Mouse (Mus musculus) natural killer cell, adult 2 months (primary cell): ENCODE results near the gene Eif4enif1.
A peak's percentile ranks its signal among the peaks of the same experiment; 100 is the strongest.

Experiments used
- DNase-seq, 2 experiments: peaks; one replicate each; pipeline ENCODE4 v3.0.0; 2022; ENCODE audit warnings: low spot score in 2 of 2

Gene Eif4enif1

DNA sequence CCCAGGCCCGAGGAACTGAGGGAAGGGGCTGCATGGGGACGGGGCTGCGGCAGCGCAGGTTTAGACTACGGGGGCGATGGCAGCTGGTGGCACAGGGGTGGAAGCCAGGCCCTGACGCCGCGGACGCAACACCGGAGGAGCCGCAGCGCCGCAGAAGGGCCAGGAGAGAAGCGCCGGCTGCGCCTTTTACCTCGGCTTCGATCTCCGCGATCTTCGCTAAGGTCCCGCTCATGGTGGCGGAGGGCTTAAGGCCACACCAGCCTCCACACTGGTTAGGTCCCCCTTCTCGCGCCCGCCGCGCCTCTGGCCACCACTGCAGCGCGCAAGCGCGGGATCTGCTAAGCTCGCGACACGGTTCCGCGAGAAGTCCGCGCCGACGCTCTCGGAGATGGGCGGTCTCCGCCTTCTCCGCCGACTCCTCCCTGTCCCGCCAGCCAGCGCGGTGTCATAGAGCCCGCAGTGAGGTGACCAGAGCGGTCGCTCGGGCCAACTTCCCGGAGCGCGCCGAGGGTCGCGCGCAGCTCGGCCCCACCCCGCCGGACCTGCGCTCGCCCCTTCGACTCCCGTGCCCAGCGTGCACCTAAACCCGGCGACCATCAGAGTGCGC, 64.0 kb downstream of the Eif4enif1 start, which contains the start of gene Drg1:
TSS of gene Drg1 (minus strand) at position 337 of the 607 bp plus-strand sequence.
- DNase-seq, result peak; percentile 90 to 91

DNA sequence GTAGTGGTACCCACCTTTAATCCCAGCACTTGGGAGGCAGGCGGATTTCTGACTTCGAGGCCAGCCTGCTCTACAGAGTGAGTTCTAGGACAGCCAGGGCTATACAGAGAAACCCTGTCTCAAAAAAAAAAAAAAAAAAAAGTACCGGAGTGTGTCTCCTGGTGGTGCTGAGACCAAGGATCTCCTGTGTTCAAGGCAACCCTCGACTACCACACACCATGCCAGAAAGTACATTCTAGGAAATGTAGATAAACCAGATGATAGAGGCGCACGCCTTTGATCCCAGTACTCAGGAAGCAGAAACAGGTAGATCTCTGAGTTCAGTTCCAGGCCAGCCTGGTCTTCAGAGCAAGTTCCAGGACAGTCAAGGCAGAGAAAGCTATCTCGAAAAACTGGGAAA, 64.9 kb downstream of the Eif4enif1 start:
- DNase-seq, result no peak

DNA sequence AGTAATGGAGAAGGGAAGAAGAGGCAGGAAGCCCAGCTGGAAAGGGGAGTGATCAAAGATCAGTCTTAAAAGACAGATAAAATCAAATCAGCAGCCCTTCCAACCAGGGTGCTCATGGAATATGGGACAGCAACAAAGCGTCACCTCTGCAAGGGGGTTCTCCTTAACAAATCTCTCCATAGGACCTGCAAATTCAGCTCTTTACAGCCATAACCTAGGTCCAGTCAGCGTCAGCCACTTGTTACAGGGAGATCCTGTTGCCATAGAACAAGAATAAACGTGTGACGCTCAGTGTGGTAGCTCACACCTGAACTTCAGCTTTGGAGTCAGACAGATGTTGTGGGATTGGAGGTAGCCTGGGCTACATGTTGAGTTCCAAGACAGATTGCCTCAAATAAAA, 67.0 kb downstream of the Eif4enif1 start:
- DNase-seq, result no peak

DNA sequence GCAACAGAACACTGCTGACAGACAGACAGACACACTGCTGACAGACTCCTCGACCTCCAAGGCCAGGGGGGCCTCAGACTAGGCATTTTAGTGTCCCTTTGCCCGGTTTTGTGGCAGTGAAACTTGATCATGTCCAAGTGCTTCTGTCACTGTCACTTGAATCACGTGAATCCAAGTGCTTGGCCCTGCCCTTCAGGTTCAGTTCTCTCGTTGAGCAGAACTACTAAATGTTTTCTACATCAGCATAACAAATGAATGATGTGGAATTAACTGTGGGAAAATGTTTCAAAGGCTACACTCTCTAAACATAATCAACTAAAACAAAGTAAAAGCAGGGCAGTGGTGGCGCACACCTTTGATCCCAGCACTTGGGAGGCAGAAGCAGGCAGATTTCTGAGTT, 76.2 kb downstream of the Eif4enif1 start:
- no peak for DNase-seq

DNA sequence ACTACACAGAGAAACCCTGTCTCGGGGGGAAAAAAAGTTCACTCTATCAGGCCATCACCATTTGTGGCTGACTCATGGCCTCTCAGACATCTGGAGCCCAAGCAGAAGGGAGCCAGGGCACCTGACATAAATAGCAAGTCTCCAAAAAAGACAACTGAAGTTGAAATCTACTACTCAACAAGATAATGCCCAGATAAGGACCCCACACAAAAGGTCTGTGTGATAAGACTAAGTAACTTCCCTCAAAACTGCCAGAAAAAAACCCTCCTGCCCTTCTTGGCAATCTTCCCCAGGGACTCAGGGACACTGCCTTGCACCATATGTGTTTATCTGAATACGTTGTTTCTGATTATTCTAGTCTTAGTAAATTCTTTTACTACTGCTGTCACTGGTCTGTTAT, 77.5 kb downstream of the Eif4enif1 start:
- DNase-seq, result no peak

DNA sequence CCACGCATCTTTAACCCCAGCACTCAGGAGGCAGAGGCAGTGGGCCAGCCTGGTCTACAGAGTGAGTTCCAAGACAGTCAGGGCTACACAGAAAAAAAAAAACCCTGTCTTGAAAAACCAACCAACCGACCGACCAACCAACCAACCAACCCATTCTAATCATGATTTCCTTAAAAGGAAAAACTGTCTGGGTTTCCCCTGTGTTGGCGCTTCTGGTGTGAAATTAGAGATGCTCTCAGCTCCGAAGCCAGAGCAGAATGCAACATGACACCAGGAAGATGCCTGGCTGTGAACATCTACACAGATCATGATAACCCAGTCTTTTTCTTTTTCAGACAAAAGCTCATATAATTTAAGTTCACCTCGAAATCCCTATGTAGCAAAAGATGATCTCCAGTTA, 80.7 kb downstream of the Eif4enif1 start:
- DNase-seq, result no peak

DNA sequence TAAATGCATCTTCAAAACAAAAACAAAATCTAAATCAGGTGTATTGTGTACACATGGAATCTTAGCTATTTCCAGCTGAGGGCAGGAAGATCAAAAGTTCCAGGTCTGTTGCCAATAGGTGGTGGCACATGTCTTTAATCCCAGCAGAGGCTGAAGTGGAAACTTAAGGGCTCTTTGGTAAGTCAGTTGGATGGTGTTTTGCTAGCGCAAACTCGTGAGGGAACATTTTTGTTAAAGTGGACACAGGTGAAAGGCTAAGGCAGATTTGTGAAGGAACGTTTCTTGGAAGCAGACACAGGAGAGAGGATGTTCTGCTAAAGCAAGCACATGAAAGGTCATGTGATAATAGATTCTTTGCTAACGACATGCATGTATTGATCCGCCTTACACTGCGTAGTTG, 81.5 kb downstream of the Eif4enif1 start:
- DNase-seq, result no peak

DNA sequence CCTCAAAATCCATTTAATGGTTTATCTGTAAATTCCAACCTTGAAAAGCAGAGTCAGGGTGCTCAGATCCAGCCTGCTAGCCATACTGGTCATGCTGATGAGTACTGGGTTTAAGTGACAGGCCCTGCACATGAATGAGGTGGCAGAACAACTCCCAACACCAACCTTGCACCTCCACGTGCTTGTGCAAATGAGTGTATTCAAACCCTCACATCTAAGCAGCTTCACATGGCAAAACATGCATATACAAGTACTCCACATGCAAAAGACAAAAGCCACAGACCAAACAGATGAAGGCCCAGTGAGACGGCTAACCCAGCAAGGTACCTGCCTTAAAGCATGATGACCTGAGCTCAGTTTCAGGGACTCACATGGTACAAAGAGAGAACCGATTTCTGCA, 83.7 kb downstream of the Eif4enif1 start:
- no peak for DNase-seq

DNA sequence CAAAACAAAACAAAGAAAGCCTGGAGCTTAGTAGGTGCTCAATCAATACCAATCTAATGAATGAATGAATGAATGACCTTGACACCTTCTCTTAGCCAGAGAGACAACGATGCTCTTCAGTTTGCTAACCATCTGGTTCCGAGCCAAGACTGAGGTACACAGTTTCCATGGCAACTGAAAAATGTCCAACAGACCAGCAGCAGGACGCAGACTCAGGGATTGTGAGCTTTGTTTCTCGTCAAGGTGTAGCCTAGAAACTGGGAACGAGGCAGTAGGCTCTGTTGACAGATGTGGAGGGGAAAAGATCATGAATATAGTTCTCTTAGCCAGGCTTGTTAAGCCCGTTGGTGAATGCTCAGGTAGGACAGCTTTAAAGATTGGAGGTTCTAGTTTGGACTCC, 84.9 kb downstream of the Eif4enif1 start:
- DNase-seq, result no peak

DNA sequence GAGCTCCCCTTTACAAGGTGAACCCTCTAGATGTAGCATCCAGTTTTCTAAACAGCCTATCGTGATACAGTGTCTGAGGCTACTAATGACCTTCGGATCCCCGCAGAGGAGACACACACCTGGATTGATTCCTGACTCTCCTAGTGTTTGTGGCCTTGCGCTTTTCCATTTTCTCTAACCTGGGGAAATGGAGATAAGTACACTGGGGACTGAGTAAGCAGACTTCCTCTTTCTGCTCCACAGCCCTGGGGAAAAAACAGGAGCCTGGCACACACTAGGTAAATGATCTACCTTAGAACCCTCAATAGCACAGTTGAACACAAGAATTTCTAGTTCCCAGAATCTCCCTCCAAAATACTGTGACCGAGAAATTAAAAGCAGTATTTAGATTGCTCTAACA, 85.7 kb downstream of the Eif4enif1 start:
- DNase-seq, result no peak

DNA sequence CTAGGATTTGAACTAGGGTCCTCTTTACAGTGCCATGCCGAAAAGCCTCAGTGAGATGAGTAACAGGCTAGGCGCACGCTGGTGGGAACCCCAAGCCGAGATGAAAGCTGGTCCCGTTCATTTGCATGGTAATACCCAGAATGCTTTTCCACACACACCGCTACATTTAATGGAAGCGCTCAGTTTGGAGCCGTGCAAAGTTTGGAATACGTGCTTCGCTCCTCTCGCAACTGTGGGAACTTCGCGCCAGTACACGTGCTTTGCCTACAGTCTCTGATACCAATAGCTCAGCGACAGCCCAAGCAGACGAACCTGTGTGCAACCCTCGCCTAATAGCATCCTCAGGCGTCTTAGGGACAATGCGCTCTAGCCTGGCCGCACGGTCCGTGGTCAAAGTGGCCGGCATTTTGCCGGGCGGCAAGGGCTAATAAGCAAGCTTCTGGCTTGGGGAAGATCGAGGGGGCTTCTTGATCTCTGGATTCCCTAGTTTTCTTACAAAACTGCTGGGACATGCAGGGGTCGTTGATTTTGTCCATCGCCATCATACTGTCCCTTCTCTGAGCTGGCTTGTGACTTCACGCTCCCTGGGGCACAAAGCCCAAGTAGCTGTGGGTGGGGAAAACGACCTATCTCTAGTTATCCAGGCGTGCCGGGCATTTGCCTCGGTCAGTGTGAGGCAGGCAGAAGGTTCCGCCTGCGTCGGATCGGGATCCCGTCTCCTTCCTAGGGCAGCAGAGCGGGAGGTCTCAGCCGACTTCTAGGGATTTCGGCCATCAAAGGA, 86.5 kb downstream of the Eif4enif1 start, which contains the start of gene Patz1:
TSS of gene Patz1 (plus strand) at position 354 of the 781 bp plus-strand sequence.
- DNase-seq, result peak; percentile 9 to 22

DNA sequence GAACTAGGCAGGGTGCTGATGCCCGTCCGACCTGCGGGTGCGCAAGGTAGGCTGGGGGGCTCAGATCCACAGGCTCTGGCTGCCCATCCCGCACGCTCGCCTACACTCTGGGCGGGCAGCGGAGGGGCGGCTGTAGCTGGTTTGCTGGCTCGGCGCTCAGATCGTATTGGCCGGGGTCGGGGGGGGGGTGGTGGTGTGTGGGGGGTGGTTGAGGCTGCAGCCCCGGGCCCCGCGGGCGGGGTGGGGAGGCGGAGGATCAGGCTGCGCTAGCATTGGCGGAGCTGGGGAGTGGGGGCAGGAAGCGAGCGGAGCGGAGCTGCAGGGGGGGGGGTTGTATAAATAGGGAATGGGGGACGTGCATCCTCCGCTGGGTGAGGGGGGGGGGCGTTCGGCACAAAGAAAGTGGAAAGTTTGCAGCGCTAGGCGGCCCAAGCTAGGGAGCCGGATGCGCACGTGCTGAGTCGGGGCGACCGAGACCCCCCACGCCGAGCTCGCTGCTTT, 87.2 kb downstream of the Eif4enif1 start:
- DNase-seq, result no peak

DNA sequence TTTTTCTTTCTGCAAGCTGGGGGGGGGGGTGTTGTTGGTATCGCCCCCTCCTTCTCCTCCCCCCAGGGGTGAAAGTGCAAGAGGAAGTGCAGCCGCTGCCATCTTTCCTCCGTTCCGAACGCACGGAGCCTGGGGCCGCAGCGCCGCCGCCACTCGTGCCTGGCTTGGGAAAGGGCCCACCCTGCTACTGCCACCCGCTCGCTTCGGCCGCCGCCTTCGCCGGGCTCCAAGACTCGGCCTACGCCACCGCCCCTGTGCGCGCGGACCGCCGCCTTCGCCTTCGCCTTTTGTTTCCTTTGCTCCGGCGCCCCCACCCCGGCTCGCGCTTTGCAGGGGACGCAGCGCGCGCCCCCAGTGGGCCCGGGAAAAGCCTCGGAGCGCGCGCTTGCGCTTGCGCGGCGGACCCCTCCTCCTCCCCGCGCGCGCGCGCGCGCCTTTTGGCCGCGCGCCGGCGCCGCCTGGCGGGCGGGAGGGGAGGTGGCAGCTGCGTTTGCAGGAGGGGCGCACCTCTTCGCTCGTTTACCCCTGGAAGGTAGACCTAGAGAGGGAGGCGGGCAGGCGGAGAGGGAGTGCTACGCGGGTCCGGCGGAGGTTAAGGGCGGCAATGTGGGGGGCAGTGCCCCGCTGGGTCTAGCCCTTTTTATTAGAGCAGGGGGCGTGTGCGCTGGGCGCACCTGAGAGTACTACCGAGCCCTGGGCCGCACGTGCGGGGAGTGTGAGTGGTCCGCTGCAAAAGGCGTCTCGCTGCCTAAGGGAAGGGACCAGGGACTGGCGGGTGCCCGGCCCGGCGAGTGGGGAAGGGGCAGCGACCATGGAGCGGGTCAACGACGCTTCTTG, 87.8 kb downstream of the Eif4enif1 start:
- peak; percentile 57 to 81 for DNase-seq

DNA sequence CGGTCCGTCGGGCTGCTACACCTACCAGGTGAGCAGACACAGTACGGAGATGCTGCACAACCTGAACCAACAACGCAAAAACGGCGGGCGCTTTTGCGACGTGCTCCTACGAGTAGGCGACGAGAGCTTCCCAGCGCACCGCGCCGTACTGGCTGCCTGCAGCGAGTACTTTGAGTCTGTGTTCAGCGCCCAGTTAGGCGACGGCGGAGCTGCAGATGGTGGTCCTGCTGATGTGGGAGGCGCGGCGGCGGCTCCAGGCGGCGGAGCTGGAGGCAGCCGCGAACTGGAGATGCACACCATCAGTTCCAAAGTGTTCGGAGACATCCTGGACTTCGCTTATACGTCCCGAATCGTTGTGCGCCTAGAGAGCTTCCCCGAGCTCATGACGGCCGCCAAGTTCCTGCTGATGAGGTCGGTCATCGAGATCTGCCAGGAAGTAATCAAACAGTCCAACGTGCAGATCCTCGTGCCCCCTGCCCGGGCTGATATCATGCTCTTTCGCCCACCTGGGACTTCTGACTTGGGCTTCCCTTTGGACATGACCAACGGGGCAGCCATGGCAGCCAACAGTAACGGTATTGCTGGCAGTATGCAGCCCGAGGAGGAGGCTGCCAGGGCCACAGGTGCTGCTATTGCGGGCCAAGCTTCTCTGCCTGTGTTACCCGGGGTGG, 88.6 kb downstream of the Eif4enif1 start:
- peak; percentile 12 to 32 for DNase-seq

DNA sequence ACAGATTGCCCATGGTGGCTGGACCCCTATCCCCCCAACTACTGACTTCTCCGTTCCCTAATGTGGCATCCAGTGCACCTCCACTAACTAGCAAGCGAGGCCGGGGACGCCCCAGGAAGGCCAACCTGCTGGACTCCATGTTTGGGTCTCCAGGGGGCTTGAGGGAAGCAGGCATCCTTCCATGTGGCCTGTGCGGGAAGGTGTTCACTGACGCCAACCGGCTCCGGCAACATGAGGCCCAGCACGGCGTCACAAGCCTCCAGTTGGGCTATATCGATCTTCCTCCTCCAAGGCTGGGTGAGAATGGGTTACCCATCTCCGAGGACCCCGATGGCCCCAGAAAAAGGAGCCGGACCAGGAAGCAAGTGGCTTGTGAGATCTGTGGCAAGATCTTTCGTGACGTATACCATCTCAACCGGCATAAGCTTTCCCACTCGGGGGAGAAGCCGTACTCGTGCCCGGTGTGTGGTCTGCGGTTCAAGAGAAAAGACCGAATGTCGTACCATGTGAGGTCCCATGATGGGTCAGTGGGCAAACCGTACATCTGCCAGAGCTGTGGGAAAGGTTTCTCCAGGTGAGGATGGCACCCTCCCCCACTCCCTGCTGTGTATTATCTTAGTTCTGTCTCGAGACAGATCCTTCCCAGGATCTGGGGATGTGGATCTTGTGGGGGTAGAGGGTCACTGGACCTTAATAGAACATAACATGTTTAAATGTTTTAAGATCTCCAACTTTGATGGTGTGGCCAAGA, 89.3 kb downstream of the Eif4enif1 start:
- DNase-seq, result peak; percentile 69 to 75

DNA sequence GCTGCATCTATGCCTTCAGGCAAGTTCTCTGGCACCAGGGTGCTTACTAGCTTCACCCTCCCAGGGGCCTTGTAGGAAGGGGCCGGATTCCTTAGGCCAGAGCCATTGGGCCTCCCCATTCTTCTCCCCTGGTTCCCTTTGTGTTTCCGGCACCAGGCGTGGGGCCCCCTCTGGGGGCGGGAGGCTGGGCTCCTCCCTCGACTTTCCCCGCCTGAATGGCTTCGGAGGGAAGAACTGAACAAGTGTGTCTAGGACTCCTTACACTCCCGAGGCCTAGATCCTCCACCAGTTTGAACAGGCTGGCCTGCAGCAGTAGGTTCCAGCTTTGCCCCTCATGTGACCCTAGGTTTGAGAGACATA, 89.8 kb downstream of the Eif4enif1 start:
- DNase-seq, result peak; percentile 23 to 40

DNA sequence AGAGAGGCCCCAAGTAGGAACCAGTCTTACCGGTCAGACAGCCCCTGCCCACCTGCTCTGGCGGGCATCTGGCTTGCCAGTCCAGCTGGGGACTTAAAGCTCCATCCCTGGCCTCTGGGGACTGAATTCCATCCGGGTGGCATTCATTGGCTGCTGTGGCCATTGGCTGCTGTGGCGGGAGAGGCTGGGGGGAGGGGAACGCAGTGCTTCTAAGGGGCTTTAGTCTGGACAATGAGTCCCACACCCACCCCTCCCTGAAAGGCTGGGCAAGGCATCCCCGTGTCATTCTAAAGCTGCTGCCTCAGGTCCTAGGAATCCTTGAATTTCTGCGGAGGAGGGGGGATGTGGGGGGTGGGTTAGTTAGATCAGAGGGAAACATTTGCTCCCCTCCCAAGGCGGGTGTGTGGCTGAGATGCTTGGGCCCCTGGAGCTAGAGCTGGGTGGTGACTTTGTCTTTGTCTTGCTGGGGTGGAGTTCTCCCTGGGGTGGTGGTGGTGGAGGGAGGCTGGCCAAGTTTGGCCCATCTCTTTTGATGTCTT, 90.6 kb downstream of the Eif4enif1 start:
- no peak for DNase-seq

DNA sequence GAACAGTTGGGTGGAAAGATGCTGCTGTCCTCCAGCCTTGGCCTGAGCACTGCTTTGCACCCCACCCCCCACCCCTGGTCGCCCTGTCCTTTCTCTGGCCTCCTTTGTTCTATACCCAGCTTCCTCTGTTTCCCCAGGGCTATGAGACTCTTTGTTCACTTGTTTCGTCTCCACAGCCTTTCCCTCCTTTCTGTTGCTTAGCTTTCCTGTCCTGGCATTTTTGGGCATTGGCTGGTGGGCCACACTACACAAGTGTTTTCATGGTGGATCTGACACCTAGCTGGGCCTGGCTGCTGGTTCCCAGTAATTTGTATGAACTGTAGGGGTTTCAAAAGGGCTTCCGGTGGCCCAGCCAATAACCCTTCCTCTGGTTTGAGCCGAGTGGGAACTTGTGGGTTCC, 91.2 kb downstream of the Eif4enif1 start:
- no peak for DNase-seq
